Mouse (Mus musculus) G1E (cell line): ENCODE data around the gene Med27. TPM values are rescaled to one million over a fixed set of nuclear protein-coding genes. Genes with fewer than 3 reads are reported as not detected.

Source experiments
- ATAC-seq: 2 replicates; pipeline ENCODE4 v1.8.0; 2016; ENCODE audit warnings: mild to moderate bottlenecking; ENCODE audit not compliant: insufficient number of reproducible peaks, poor library complexity, low FRiP score, severe bottlenecking; ENCODE audit errors: extremely low read depth
- DNase-seq: peaks from one replicate; pipeline ENCODE4 v3.0.0; 2012; ENCODE audit warnings: low spot score
- H3K27me3 ChIP-seq: 2 replicates; pipeline ENCODE4 v1.6.1; 2012; ENCODE audit warnings: mild to moderate bottlenecking, low read length, inconsistent platforms; ENCODE audit not compliant: insufficient read depth
- H3K36me3 ChIP-seq: replicated peaks from 2 replicates; pipeline ENCODE3; 2012; ENCODE audit warnings: mild to moderate bottlenecking, inconsistent platforms
- H3K4me1 ChIP-seq: 2 replicates; pipeline ENCODE4 v1.6.1; 2012; ENCODE audit warnings: low read depth, low read length, inconsistent platforms, mixed read lengths; ENCODE audit not compliant: insufficient read depth
- H3K4me3 ChIP-seq: 2 replicates; pipeline ENCODE4 v1.5.1; 2012; ENCODE audit warnings: low read depth, mild to moderate bottlenecking, inconsistent platforms, low read length, moderate library complexity, mixed read lengths
- H3K9me3 ChIP-seq: replicated peaks from 2 replicates; pipeline ENCODE4 v1.6.1; 2012; ENCODE audit warnings: inconsistent platforms
- CTCF ChIP-seq: IDR thresholded peaks from 2 replicates; pipeline ENCODE4 v1.5.1; 2012; ENCODE audit warnings: low read depth, low read length, inconsistent platforms, mixed read lengths
- GATA1 ChIP-seq: IDR thresholded peaks from 2 replicates; pipeline ENCODE4 v1.6.1; 2012; ENCODE audit warnings: borderline replicate concordance, low read length, inconsistent platforms, mixed read lengths
- GATA2 ChIP-seq: IDR thresholded peaks from 2 replicates; pipeline ENCODE4 v1.6.1; 2012; ENCODE audit warnings: low read depth, low read length, inconsistent platforms, borderline replicate concordance
- POLR2AphosphoS5 ChIP-seq: IDR thresholded peaks from 2 replicates; pipeline ENCODE4 v1.6.1; 2012; ENCODE audit warnings: low read depth, low read length, inconsistent platforms; ENCODE audit not compliant: insufficient replicate concordance
- TAL1 ChIP-seq: conservative IDR thresholded peaks from 2 replicates; pipeline ENCODE4 v1.6.1; 2012; ENCODE audit warnings: low read depth, low read length, inconsistent platforms, mixed read lengths
- polyA plus RNA-seq: library from polyadenylated mRNA; stranded (reverse); fragments of >175 nt; gene quantifications from 2 replicates; pipeline ENCODE4 v1.2.3, GENCODE M21; 2012
- total RNA-seq, 2 experiments: library from RNA; stranded (forward) in 1 of 2; stranded (reverse) in 1 of 2; fragments of 200-1000 nt in 1 of 2; fragments of >200 nt in 1 of 2; fragmentation: Nextera tagmentation in 1 of 2; gene quantifications; 2 replicates each; pipeline ENCODE4 v1.2.3; 2014 to 2017

Gene Med27
- total and polyA plus RNA-seq, 3 experiments = 23.4 to 95.0 (median 58.1) TPM

- Histone ChIP-seq H3K4me1 (0 out of 2 replicates have a peak, but pooled peaks cover 3% of the 10 kb centered on the region), H3K4me3 (no peak overlapping the region), H3K27me3 (no peaks in the 10 kb centered on the region), H3K36me3 (peaks cover 51% of the 10 kb centered on the region), H3K9me3 (no peaks in the 10 kb centered on the region)
- ATAC-seq (no peak), DNase-seq (no peak)
- no peak for TF ChIP-seq CTCF
- TF ChIP-seq GATA2 = no peak
- no peak for TF ChIP-seq POLR2AphosphoS5
- no peak for TF ChIP-seq TAL1
- TF ChIP-seq GATA1 = no peak
Measured at GRCm38 (mm10) chr2:29402550-29403076, 56.0 kb downstream of the Med27 start.

GRCm38 (mm10) chr2:29403799-29404530 is 57.3 kb downstream of the Med27 start:
- Histone ChIP-seq H3K4me1 (0 out of 2 replicates have a peak, but pooled peaks cover 3% of the 10 kb centered on the region), H3K4me3 (no peak overlapping the region), H3K27me3 (no peaks in the 10 kb centered on the region), H3K36me3 (peaks cover 54% of the 10 kb centered on the region), H3K9me3 (no peaks in the 10 kb centered on the region)
- no peak for ATAC-seq
- no peak for TF ChIP-seq GATA2
- no peak for DNase-seq

- TF ChIP-seq POLR2AphosphoS5 (no peak), GATA2 (no peak), TAL1 (no peak), GATA1 (no peak), CTCF (no peak)
- DNase-seq (no peak), ATAC-seq (no peak)
- Histone ChIP-seq H3K27me3 (no peaks in the 10 kb centered on the region), H3K4me3 (no peak overlapping the region), H3K4me1 (0 out of 2 replicates have a peak, but pooled peaks cover 3% of the 10 kb centered on the region), H3K36me3 (peaks cover 57% of the 10 kb centered on the region), H3K9me3 (no peaks in the 10 kb centered on the region)
Measured at GRCm38 (mm10) chr2:29404931-29405330, 58.3 kb downstream of the Med27 start.

GRCm38 (mm10) chr2:29405848-29406247 is 59.2 kb downstream of the Med27 start:
- DNase-seq = no peak
- Histone ChIP-seq H3K4me1 (0 out of 2 replicates have a peak, but pooled peaks cover 3% of the 10 kb centered on the region), H3K27me3 (no peaks in the 10 kb centered on the region), H3K4me3 (no peak overlapping the region), H3K36me3 (peaks cover 55% of the 10 kb centered on the region), H3K9me3 (no peaks in the 10 kb centered on the region)
- no peak for ATAC-seq
- TF ChIP-seq GATA1 (no peak), GATA2 (no peak), CTCF (no peak), TAL1 (no peak), POLR2AphosphoS5 (no peak)

GRCm38 (mm10) chr2:29407350-29407749 is 60.7 kb downstream of the Med27 start:
- TF ChIP-seq TAL1 (no peak), GATA2 (no peak), GATA1 (no peak), POLR2AphosphoS5 (no peak), CTCF (no peak)

GRCm38 (mm10) chr2:29407764-29408163 is 61.1 kb downstream of the Med27 start:
- TF ChIP-seq GATA2 (no peak), CTCF (no peak), GATA1 (no peak), POLR2AphosphoS5 (no peak), TAL1 (no peak)
- no peaks in the 10 kb centered on the region for H3K9me3 ChIP-seq
- H3K27me3 ChIP-seq = no peaks in the 10 kb centered on the region
- H3K36me3 ChIP-seq = peaks cover 49% of the 10 kb centered on the region
- 0 out of 2 replicates have a peak, but pooled peaks cover 3% of the 10 kb centered on the region for H3K4me1 ChIP-seq
- H3K4me3 ChIP-seq = no peak overlapping the region
- DNase-seq (no peak), ATAC-seq (no peak)

More at GRCm38 (mm10) chr2:29407350-29407749, 60.7 kb downstream of the Med27 start:
- Histone ChIP-seq H3K36me3 (peaks cover 53% of the 10 kb centered on the region), H3K4me1 (0 out of 2 replicates have a peak, but pooled peaks cover 3% of the 10 kb centered on the region), H3K9me3 (no peaks in the 10 kb centered on the region), H3K4me3 (no peak overlapping the region), H3K27me3 (no peaks in the 10 kb centered on the region)
- ATAC-seq (no peak), DNase-seq (no peak)
